Mouse (Mus musculus): Measurements from ENCODE around the gene Vps45. TPM values are rescaled to one million over a fixed set of nuclear protein-coding genes. Genes with fewer than 3 reads are reported as not detected.
A peak's percentile ranks its signal among the peaks of the same experiment; 100 is the strongest.

Vps45 gene
- polyA plus RNA-seq, 1 experiment from 2014 or later = 43.6 TPM

DNA sequence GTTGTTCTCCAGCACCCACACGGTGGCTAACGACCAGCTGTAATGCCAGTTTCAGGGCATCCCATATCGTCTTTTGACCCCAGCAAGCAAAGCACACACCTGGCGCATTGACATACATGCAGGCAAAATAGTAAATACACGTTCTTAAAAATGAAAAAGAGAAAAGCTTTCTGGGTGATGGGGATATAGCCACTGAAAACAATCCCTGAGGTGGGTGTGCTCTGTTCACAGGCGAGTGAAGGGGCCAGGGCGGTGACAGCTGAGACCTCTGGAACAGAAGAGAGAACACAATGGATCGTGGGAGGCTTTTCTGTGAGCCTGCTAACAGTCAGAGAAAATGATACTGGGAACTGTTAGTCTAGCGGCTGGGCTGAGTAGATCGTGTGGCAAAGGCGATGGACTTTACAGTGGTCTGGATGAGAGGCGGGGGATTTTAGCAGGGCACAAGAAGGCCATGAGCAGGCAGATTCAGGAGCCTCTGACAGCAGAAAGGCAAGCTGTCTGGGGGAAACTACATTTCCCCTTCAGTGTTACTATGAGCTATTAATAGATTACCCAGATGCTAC lies 14.7 kb upstream of the Vps45 start:
- Histone ChIP-seq H3K4me1 (no peaks in the 10 kb centered on the region), H3K4me3 (no peak overlapping the region), H3K4me2 (replicated peaks) (no peak overlapping the region), H3K36me3 (no peaks in the 10 kb centered on the region), H3K9me3 (no peaks in the 10 kb centered on the region), H3K9ac (no peak overlapping the region), H3K27ac (no peak overlapping the region), H3K27me3 (no peaks in the 10 kb centered on the region)
- WGBS = 64% methylated on average over 12 of the region's 12 CpGs
- ATAC-seq (ENCODE audit: insufficient number of reproducible peaks, insufficient read depth, low FRiP score, low TSS enrichment) = no peak

DNA sequence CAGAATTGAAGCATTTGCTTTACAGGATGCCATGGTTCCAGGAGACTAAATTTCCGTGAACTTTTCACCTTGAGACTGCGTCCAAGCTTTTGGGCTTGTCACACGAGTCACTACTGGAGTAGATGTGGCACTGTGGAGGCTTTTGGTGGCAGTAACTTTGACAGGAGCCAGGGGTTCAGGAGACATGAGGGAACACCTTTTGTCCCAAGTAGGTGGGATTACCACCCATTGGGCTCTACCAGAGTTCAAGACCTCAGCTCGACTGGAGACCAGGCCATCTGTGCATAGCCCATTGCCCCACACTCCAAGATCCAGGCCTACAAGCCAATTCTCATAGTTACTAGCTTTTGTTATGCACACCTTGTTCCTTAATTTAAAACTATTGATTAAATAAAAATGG lies 12.0 kb upstream of the Vps45 start:
- Histone ChIP-seq H3K27me3 (no peaks in the 10 kb centered on the region), H3K36me3 (no peaks in the 10 kb centered on the region), H3K4me2 (replicated peaks) (no peak overlapping the region), H3K27ac (no peak overlapping the region), H3K4me1 (no peaks in the 10 kb centered on the region; the same call in 1 of the 2 replicates), H3K4me3 (no peak overlapping the region), H3K9ac (no peak overlapping the region), H3K9me3 (no peaks in the 10 kb centered on the region)
- WGBS = 73% methylated on average over 4 of the region's 4 CpGs
- ATAC-seq (ENCODE audit: insufficient number of reproducible peaks, insufficient read depth, low FRiP score, low TSS enrichment) = no peak

DNA sequence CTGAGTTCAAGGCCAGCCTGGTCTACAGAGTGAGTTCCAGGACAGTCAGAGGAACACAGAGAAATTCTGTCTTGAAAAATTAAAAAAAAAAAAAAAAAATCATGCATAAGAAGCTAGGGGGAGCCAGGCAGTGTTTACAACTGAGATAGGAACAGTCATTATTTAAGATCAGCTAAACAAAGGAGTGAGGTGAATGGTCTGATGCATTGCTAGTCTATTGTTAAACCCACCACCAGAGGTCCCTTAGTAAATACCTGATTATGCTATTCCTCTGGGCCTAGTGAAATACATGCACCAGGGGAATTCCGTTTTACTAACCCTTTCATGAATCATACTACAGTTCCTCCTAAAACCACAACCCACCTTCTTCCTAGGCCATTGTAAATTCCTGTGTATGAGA lies 11.3 kb upstream of the Vps45 start:
- no peak for ATAC-seq (ENCODE audit: insufficient number of reproducible peaks, insufficient read depth, low FRiP score, low TSS enrichment)
- H3K4me1 ChIP-seq = no peaks in the 10 kb centered on the region; the same call in 1 of the 2 replicates
- no peak overlapping the region for H3K27ac ChIP-seq
- no peak overlapping the region for H3K4me2 ChIP-seq (replicated peaks)
- H3K9ac ChIP-seq = no peak overlapping the region
- H3K27me3 ChIP-seq = no peaks in the 10 kb centered on the region
- H3K36me3 ChIP-seq = no peaks in the 10 kb centered on the region
- WGBS = 55% methylated on average over 1 of the region's 1 CpGs
- H3K4me3 ChIP-seq = no peak overlapping the region
- H3K9me3 ChIP-seq = no peaks in the 10 kb centered on the region

DNA sequence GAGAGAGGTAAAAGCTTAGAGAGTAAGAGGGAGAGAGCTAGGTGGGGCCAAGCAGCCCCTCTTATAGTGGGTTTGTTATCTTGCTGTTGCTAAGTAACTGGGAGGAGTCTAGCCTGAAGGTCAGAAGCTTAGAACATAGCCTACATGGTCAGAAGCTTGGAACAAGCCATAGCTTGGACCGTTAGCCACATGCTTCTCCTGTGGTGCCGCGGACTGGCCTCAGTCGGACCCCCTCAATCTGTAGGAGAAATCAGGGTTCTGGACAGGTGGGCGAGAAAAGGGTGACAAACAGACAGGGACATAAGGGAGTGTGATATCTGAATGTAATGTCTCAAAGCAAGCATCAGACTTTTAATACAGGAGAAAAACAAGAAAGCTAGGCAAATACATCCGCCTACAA lies 10.8 kb upstream of the Vps45 start:
- no peaks in the 10 kb centered on the region for H3K9me3 ChIP-seq
- H3K36me3 ChIP-seq = no peaks in the 10 kb centered on the region
- ATAC-seq (ENCODE audit: insufficient number of reproducible peaks, insufficient read depth, low FRiP score, low TSS enrichment) = no peak
- no peak overlapping the region for H3K4me2 ChIP-seq (replicated peaks)
- 87% methylated on average over 6 of the region's 6 CpGs for WGBS
- H3K4me1 ChIP-seq = no peaks in the 10 kb centered on the region; the same call in 1 of the 2 replicates
- H3K9ac ChIP-seq = no peak overlapping the region
- no peaks in the 10 kb centered on the region for H3K27me3 ChIP-seq
- no peak overlapping the region for H3K4me3 ChIP-seq
- no peak overlapping the region for H3K27ac ChIP-seq

DNA sequence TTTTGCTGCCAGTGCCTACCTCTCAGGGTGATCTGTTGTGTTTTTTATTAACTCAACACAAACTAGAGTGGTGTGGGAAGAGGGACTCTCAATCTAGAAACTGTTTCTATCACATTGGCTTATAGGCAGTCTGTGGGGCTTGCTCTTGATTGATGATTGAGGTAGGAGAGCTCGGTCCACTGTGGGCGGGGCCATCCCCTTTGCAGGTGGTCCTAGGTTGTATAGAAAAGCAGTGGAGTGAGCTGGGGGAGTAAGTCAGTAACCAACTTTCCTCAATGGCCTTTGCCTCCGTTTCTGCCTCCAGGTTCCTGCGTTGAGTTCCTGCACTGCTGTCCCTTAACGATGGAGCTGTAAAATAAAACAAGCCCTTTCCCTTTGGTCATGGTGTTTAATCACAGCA lies 8.5 kb upstream of the Vps45 start:
- WGBS = 84% methylated on average over 5 of the region's 5 CpGs
- Histone ChIP-seq H3K9me3 (no peaks in the 10 kb centered on the region), H3K4me2 (replicated peaks) (no peak overlapping the region), H3K27ac (no peak overlapping the region), H3K4me1 (no peaks in the 10 kb centered on the region; the same call in 1 of the 2 replicates), H3K9ac (no peak overlapping the region), H3K27me3 (no peaks in the 10 kb centered on the region), H3K36me3 (no peaks in the 10 kb centered on the region), H3K4me3 (no peak overlapping the region)
- no peak for ATAC-seq (ENCODE audit: insufficient number of reproducible peaks, insufficient read depth, low FRiP score, low TSS enrichment)

DNA sequence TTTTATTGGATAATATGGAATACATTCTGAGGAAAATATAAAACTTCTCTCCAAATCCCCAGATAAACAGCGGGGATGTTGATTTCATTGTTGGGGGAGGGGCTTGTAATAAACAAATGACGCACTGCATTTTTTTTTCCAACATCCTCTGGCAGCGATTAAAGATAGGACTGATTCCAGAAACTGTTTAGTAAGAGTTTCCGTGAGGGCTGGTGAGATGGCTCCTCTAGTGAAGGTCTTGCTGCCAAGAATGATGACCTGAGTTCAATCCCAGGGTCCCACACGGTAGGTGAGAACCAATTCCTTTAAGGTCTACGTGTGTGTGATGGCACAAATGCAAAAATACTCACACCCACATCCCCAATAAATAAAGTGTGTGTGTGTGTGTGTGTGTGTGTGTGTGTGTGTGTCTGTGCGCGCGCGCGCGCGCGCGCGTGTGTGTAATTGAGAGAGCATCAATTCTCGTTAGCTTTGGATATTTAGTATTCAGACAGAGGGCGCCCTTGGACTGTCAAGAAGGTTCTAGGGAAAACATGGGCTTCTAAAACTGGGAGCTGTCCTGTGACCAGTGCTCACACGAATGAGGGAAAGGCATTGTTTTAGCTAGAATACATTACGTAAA lies 7.6 kb upstream of the Vps45 start:
- Histone ChIP-seq H3K9ac (no peak overlapping the region), H3K9me3 (no peaks in the 10 kb centered on the region), H3K27ac (no peak overlapping the region), H3K4me1 (no peaks in the 10 kb centered on the region; the same call in 1 of the 2 replicates), H3K4me3 (peak overlapping the region; percentile 17; the same call in 1 of the 2 replicates), H3K36me3 (no peaks in the 10 kb centered on the region), H3K27me3 (no peaks in the 10 kb centered on the region), H3K4me2 (replicated peaks) (peak overlapping the region; percentile 42)
- ATAC-seq (ENCODE audit: insufficient number of reproducible peaks, insufficient read depth, low FRiP score, low TSS enrichment) = no peak
- 28% methylated on average over 20 of the region's 20 CpGs for WGBS

DNA sequence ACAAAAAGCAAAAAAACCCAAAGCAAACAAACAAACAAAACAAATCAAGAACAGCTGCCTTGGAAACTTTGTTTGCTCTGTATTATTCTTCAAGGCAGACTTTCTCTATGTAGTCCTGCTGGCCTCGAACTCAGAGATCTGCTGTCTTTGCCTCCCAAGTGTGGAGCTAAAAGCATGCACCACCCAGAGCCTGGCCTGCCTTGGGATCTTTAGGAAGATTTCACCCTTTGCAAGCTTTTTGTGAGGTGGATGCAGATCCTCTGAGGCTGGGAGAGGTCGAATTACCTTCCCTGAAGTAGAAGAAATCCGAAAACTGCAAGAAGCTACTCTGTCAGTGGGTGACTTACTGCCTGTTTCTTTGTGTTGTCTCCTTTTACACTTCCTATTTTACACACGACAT lies 6.9 kb upstream of the Vps45 start:
- H3K9me3 ChIP-seq = no peaks in the 10 kb centered on the region
- H3K27ac ChIP-seq = no peak overlapping the region
- H3K4me2 ChIP-seq (replicated peaks) = no peak overlapping the region
- no peak overlapping the region for H3K4me3 ChIP-seq
- ATAC-seq (ENCODE audit: insufficient number of reproducible peaks, insufficient read depth, low FRiP score, low TSS enrichment) = no peak
- no peaks in the 10 kb centered on the region for H3K27me3 ChIP-seq
- H3K4me1 ChIP-seq = no peaks in the 10 kb centered on the region; the same call in 1 of the 2 replicates
- 19% methylated on average over 4 of the region's 4 CpGs for WGBS
- no peaks in the 10 kb centered on the region for H3K36me3 ChIP-seq
- no peak overlapping the region for H3K9ac ChIP-seq

DNA sequence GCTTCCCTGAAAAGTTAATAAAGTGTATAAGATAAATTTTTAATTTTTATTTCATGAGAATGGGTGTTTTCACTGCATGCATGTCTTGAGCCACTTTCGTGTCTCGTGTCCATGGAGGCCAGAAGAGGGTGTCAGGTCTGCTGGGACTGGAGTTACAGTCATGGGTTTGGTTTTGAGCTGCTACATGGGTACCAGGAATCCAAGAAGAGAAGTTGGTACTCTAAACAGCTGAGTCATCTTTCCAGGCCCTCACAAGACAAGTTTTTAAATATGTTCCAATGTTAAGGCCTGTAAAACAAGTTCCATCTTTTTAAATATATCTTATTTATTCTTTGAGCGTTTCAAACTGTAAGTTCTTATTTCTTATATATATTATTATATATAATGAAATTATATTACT lies 6.0 kb upstream of the Vps45 start:
- no peaks in the 10 kb centered on the region for H3K36me3 ChIP-seq
- H3K4me1 ChIP-seq = no peaks in the 10 kb centered on the region; the same call in 1 of the 2 replicates
- H3K9me3 ChIP-seq = no peaks in the 10 kb centered on the region
- no peaks in the 10 kb centered on the region for H3K27me3 ChIP-seq
- H3K27ac ChIP-seq = no peak overlapping the region
- no peak overlapping the region for H3K4me3 ChIP-seq
- no peak overlapping the region for H3K9ac ChIP-seq
- no peak for ATAC-seq (ENCODE audit: insufficient number of reproducible peaks, insufficient read depth, low FRiP score, low TSS enrichment)
- H3K4me2 ChIP-seq (replicated peaks) = no peak overlapping the region
- 81% methylated on average over 3 of the region's 3 CpGs for WGBS

DNA sequence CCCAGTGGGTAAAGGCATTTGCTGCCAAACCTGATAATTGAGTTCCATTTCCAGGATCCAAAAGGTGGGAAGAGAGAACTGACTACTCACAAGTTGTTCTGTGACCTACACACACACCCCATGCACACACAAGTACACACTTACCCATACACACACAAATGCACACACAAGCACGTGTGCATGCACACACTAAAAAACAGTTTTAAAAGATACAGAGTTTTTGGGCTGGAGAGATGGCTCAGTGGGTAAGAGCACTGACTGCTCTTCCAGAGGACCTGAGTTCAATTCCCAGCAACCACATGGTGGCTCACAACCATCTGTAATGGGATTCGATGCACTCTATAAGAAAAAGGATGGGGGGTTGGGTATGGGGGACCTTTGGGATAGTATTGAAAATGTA lies 5.0 kb upstream of the Vps45 start:
- no peak for ATAC-seq (ENCODE audit: insufficient number of reproducible peaks, insufficient read depth, low FRiP score, low TSS enrichment)
- 81% methylated on average over 2 of the region's 2 CpGs for WGBS

DNA sequence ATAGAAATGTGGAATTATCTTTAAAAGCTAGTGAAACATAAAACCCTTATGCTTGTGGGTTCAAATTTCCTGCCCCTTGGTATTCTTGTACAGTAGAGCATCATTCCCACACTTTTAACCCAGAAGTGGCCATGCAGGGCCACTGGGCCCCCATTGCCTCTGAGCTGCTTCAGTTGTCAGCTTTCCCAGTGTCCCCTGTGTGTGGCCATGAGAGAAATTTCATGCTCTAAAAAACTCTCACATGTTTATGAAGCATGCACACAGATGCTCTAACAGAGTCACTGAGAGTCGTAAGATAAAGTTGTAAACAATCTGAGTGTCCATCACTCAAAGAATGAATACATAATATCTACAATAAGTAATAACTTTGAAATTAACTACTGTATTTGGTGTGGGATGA lies 1.9 kb upstream of the Vps45 start:
- no peak overlapping the region for H3K4me2 ChIP-seq (replicated peaks)
- no peak for ATAC-seq (ENCODE audit: insufficient number of reproducible peaks, insufficient read depth, low FRiP score, low TSS enrichment)
- H3K36me3 ChIP-seq = no peaks in the 10 kb centered on the region
- no peaks in the 10 kb centered on the region for H3K27me3 ChIP-seq
- H3K9ac ChIP-seq = no peak overlapping the region
- no peak overlapping the region for H3K27ac ChIP-seq
- peaks cover 8% of the 10 kb centered on the region; the same call in 1 of the 2 replicates for H3K4me1 ChIP-seq
- no peak overlapping the region for H3K4me3 ChIP-seq
- H3K9me3 ChIP-seq = no peaks in the 10 kb centered on the region
- WGBS = 91% methylated on average over 1 of the region's 1 CpGs

More for the DNA sequence above, 5.0 kb upstream of the Vps45 start:
- Histone ChIP-seq H3K27ac (no peak overlapping the region), H3K9ac (no peak overlapping the region), H3K9me3 (no peaks in the 10 kb centered on the region), H3K4me1 (no peaks in the 10 kb centered on the region; the same call in 1 of the 2 replicates), H3K27me3 (no peaks in the 10 kb centered on the region), H3K4me2 (replicated peaks) (no peak overlapping the region), H3K36me3 (no peaks in the 10 kb centered on the region), H3K4me3 (no peak overlapping the region)

DNA sequence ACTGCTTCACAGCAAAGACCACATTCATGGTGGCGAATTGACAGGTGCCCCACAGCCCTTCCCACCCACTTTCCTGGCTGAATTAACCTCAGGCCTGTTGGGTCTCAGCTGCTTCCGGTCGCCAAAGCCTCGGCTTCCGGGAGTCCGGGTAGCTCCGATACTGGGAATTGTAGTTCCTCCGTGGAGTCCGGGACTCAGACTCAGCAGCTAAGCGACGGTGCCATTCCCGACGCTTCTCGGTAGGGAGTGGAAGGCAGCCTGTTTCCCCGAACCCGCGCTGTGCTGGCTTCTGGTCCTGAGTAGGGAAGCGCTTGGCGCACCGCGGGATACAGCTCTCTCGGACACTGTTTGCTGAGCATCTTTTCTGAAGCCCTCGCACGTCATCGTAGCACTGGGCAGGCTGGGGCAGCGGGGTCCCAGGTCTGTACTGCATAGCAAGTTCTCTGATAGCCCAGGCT lies 490 bp downstream of the Vps45 start:
- Histone ChIP-seq H3K4me2 (replicated peaks) (peak overlapping the region; percentile 64), H3K4me1 (peaks cover 8% of the 10 kb centered on the region; the same call in 1 of the 2 replicates), H3K36me3 (no peaks in the 10 kb centered on the region), H3K9ac (peak overlapping the region; percentile 70), H3K27me3 (no peaks in the 10 kb centered on the region), H3K27ac (peak overlapping the region; percentile 90), H3K4me3 (peak overlapping the region; percentile 67), H3K9me3 (no peaks in the 10 kb centered on the region)
- ATAC-seq (ENCODE audit: insufficient number of reproducible peaks, insufficient read depth, low FRiP score, low TSS enrichment) = peak; percentile 93
- under 1% methylated on average over 26 of the region's 26 CpGs for WGBS

DNA sequence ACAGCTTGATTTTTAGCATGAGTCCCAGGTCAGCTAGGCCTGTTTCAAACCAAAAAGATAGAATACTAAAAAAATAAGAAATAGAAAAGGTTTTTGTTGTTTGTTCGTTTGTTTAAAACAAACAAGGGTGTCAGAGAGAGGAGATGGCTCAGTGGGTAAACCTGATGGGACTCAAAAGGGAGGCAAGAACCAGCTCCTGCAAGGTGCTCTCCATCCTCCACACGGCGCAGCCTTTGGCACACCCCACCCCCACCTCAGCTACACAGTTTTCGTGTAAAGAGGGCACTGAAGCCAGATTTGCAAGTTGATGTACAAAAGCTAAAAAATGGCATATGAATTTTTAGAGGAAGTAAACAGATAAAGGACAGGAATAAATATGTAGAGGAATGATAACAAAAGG lies 2.2 kb downstream of the Vps45 start:
- no peak overlapping the region for H3K4me2 ChIP-seq (replicated peaks)
- H3K9me3 ChIP-seq = no peaks in the 10 kb centered on the region
- WGBS = 86% methylated on average over 4 of the region's 4 CpGs
- peaks cover 8% of the 10 kb centered on the region; the same call in 1 of the 2 replicates for H3K4me1 ChIP-seq
- ATAC-seq (ENCODE audit: insufficient number of reproducible peaks, insufficient read depth, low FRiP score, low TSS enrichment) = no peak
- H3K36me3 ChIP-seq = peaks cover 4% of the 10 kb centered on the region; the same call in 1 of the 2 replicates
- no peak overlapping the region for H3K27ac ChIP-seq
- no peak overlapping the region for H3K9ac ChIP-seq
- no peaks in the 10 kb centered on the region for H3K27me3 ChIP-seq
- no peak overlapping the region for H3K4me3 ChIP-seq
